Mouse (Mus musculus): Measurements from ENCODE around the gene Wipf2. TPM values are rescaled to one million over a fixed set of nuclear protein-coding genes. Genes with fewer than 3 reads are reported as not detected.
A peak's percentile ranks its signal among the peaks of the same experiment; 100 is the strongest.

The Wipf2 gene
- polyA plus RNA-seq, 1 experiment from 2014 or later = 5.2 TPM

DNA sequence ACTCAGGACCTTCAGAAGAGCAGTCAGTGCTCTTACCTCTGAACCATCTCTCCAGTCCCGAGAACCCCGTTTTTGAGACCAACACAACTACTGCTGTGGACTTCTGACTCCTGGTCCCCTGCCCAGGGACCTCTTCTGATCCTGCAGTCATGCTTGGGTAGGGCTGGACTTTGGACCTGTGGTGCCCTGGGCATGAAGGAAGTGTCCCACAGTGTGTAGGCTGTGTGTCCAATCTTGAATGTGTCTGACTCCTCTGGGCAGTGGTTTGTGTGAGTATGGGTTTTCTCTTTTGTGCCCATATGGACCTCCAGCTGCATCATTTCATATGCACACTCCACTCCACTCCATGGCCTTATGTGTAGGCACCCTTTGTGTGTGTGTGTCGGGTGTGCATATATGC lies 71.7 kb downstream of the Wipf2 start:
- H3K4me2 ChIP-seq = no peak overlapping the region
- no peaks in the 10 kb centered on the region for H3K9me3 ChIP-seq (replicated peaks)
- no peaks in the 10 kb centered on the region for H3K27me3 ChIP-seq
- H3K4me1 ChIP-seq = peaks cover 91% of the 10 kb centered on the region
- WGBS = 83% methylated on average over 3 of the region's 3 CpGs
- 0 out of 2 replicates have a peak overlapping the region, but pooled peaks have one; percentile 6 for H3K27ac ChIP-seq
- H3K36me3 ChIP-seq = no peaks in the 10 kb centered on the region
- ATAC-seq (replicated peaks; ENCODE audit: low FRiP score) = no peak
- no peak overlapping the region for H3K9ac ChIP-seq
- H3K4me3 ChIP-seq (replicated peaks) = no peak overlapping the region

DNA sequence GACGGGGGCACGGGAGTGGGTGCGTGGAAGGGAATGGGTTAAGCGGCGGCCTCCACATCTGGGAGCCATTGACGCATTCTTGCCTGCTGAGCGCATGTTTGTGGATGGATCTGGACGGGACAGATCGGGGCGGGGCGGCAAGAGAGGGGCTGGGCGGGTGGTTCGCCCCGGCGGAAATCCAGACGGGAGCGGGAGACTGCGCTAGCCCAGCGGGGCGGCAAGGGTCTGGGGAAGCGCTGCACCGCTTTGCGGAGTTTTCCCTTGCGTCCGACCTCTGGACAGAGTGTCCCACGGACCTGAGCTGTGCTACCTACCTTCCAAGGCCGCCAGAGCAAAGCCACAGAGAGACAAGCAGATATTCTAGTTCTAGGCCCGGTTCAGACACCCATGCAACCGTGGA lies 72.7 kb downstream of the Wipf2 start:
- peak overlapping the region; percentile 86 for H3K4me2 ChIP-seq
- 0 out of 2 replicates have a peak, but pooled peaks have one; percentile 13 for ATAC-seq (replicated peaks; ENCODE audit: low FRiP score)
- peak overlapping the region; percentile 75 for H3K4me3 ChIP-seq (replicated peaks)
- peaks cover 91% of the 10 kb centered on the region for H3K4me1 ChIP-seq
- H3K27me3 ChIP-seq = no peaks in the 10 kb centered on the region
- WGBS = 1% methylated on average over 29 of the region's 29 CpGs
- no peaks in the 10 kb centered on the region for H3K36me3 ChIP-seq
- peak overlapping the region; percentile 96 for H3K27ac ChIP-seq
- no peaks in the 10 kb centered on the region for H3K9me3 ChIP-seq (replicated peaks)
- peak overlapping the region; percentile 50 for H3K9ac ChIP-seq

DNA sequence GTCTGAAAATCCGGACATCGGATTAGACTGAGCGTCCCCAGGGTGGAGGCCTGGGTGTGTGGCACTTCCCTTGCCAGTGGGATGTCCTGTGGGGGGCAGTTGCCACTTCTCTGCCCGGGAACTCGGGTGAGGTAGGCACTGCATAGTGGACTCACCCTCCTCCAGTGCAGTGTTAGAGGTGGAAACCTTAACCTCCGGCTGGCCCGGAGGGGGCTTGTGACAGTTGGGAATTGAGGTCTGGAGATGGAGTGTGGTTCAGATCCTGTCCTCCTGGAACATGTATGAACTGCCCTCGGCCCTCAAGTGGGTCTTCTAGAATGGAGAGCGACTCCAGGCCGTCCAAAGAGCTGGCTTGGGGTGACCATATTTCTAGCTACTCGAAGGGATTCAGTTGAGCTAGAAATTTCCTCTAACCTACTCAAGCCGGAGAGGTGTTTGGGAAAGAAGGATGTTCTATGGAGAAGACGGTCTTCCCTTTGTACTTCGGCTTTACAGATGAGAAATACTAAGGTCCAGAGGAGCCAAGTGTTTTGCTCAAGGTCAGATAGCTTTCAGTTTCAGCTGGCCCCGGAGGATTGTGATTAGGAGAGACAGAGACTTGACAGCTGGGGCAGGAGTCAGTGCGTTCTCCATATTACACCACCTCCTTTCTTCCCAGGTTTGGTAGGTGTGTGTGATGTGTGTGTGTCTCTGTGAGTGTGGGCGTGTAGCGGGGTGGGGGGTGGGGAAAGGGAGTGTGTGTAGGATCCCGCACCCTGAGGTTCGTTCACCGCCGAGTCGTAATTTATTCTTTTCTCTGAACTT lies 73.4 kb downstream of the Wipf2 start:
- Histone ChIP-seq H3K4me1 (peaks cover 91% of the 10 kb centered on the region), H3K4me3 (replicated peaks) (peak overlapping the region; percentile 75)
- 0 out of 2 replicates have a peak, but pooled peaks have one; percentile 13 for ATAC-seq (replicated peaks; ENCODE audit: low FRiP score)

DNA sequence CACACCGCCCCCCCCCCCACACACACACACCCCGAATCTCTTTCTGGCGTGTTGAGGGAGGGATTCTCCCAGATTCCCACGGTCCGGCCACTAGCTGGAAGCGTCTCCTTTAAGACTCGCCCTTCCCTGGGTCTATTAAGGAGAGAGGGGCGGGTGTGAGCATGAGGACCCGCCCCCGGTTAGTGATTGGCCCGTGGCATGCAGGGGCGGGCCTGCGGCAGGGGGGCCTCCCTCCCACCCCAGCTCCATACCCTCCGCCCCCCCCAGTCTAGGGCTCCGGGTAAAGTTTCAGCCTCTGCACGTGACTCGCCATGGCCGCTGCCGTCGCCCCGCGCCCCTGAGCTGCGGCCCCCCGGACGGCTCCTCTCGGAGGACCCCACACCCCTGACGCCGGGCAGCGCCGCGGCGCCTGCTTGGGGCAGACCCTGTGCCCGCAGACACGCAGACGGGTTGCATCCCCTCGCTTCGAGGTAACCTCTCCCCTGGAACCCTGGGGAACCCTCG lies 74.0 kb downstream of the Wipf2 start:
- Histone ChIP-seq H3K4me3 (replicated peaks) (peak overlapping the region; percentile 75), H3K36me3 (no peaks in the 10 kb centered on the region), H3K9me3 (replicated peaks) (no peaks in the 10 kb centered on the region), H3K9ac (peak overlapping the region; percentile 75), H3K27me3 (no peaks in the 10 kb centered on the region), H3K27ac (peak overlapping the region; percentile 96), H3K4me1 (peaks cover 91% of the 10 kb centered on the region), H3K4me2 (peak overlapping the region; percentile 86)
- ATAC-seq (replicated peaks; ENCODE audit: low FRiP score) = peak; percentile 87
- WGBS = 1% methylated on average over 38 of the region's 38 CpGs

More for the DNA sequence above, 73.4 kb downstream of the Wipf2 start:
- Histone ChIP-seq H3K9me3 (replicated peaks) (no peaks in the 10 kb centered on the region), H3K27ac (peak overlapping the region; percentile 96), H3K9ac (peak overlapping the region; percentile 50), H3K4me2 (peak overlapping the region; percentile 86), H3K36me3 (no peaks in the 10 kb centered on the region), H3K27me3 (no peaks in the 10 kb centered on the region)
- WGBS = 2% methylated on average over 23 of the region's 23 CpGs

DNA sequence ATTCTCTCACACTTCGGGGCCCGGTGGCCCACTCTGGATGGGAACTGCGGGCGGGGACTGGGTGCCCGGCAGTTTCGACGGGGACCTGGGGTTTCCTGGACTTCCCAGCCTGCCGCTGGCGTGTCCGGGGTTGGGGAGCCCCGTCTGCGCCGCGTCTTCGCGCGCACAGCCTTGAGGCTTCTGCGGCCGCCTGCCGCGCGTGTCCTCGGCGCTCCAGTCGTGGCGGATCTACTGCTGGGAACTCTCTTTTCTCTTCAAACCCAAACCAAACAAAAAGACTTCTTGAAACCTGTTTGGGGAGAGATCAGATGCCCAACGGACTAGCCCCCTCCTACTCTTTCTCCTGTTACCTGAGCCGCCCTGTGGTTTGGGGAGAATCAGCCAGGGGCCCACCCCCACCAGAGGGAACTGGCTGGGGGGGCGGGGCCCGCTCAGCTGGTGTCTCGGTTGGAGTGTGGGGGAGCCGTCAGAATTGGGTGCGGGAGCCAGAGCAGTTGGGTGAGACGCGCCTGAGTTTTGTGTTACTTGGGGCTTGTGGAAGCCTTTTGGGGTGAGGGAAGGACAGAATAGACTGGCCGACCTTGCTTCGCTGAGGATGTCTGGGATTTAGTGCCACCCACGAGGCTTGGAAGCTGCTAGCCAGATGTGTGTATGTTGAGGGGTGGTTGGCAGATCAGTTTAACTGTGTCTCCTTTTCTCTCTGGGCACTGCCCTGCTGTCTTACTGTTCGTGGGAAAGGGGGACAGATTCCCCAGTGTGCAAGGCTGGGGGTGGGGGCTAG lies 74.7 kb downstream of the Wipf2 start:
- Histone ChIP-seq H3K4me3 (replicated peaks) (peak overlapping the region; percentile 75), H3K9ac (peak overlapping the region; percentile 75), H3K27me3 (no peaks in the 10 kb centered on the region), H3K9me3 (replicated peaks) (no peaks in the 10 kb centered on the region), H3K4me1 (peaks cover 91% of the 10 kb centered on the region), H3K27ac (peak overlapping the region; percentile 96), H3K36me3 (no peaks in the 10 kb centered on the region), H3K4me2 (peak overlapping the region; percentile 86)
- under 1% methylated on average over 39 of the region's 39 CpGs for WGBS
- peak; percentile 1; the same call in 1 of the 2 replicates for ATAC-seq (replicated peaks; ENCODE audit: low FRiP score)

DNA sequence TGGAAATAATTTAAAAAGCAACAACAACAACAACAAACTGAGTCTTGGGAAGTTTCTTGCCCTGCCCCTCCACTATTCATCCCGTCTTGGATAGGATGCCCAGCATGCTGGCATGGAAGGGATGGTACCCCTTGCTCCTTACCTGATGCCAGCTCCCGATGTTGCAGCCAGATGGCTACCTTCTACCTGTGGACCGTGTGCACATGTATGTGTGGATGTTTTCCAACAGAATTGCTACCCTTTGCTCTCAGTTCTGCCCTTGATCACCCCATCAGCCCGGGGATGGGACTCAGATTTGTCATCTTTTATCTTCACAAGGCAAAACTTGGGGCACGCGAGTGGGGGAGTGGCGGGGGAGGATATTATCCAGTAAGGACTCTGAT lies 75.3 kb downstream of the Wipf2 start:
- Histone ChIP-seq H3K9ac (peak overlapping the region; percentile 75), H3K4me2 (peak overlapping the region; percentile 86), H3K4me3 (replicated peaks) (peak overlapping the region; percentile 75), H3K27me3 (no peaks in the 10 kb centered on the region), H3K36me3 (no peaks in the 10 kb centered on the region), H3K4me1 (peaks cover 91% of the 10 kb centered on the region), H3K27ac (peak overlapping the region; percentile 96), H3K9me3 (replicated peaks) (no peaks in the 10 kb centered on the region)
- ATAC-seq (replicated peaks; ENCODE audit: low FRiP score) = no peak
- 37% methylated on average over 7 of the region's 7 CpGs for WGBS

DNA sequence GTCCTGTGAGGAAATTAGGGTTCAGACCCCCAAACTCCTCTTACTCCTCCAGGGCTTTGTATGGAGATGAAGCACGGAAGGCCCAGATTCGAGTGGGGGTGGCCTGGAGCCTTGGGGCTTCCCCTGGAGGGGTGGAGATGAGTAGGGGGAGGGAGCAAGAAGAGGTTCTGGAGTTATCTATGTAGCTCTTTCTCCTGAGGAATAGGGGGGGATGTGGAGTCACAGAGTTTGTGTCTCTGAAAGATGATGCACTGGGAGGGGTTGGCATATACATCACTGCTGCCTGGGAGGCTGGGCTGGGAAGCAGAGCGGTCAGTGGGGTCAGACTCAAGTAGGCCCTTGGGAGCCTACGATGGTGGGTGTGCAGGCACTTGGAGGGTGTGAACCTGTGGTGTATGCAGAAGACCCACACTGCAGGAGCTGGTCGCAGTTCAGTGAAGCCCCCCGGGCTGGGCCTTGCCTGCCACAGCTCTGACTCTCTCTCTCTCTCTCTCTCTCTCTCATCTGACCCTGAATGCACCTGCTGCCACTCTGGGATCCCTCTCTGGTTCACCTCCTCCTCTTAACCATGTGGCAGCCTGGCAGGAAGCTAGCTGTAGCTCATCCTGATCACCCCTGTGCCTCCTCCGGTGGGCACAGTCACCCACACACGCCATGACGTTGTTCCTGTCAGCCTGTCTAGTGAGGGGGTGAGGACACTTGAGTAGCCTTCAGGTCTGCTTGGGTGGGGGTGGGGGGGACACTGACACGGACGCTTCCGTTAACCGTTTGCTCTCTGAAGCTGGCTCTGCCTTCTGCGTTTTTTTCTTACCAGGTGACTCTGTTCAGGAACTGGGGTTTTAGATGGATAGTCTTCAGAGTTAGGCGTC lies 75.9 kb downstream of the Wipf2 start:
- peak overlapping the region; percentile 75 for H3K9ac ChIP-seq
- peak overlapping the region; percentile 86 for H3K4me2 ChIP-seq
- peaks cover 93% of the 10 kb centered on the region for H3K4me1 ChIP-seq
- ATAC-seq (replicated peaks; ENCODE audit: low FRiP score) = no peak
- H3K9me3 ChIP-seq (replicated peaks) = no peaks in the 10 kb centered on the region
- 23% methylated on average over 15 of the region's 15 CpGs for WGBS
- peak overlapping the region; percentile 75 for H3K4me3 ChIP-seq (replicated peaks)
- peak overlapping the region; percentile 98 for H3K27ac ChIP-seq
- no peaks in the 10 kb centered on the region for H3K27me3 ChIP-seq
- H3K36me3 ChIP-seq = no peaks in the 10 kb centered on the region

DNA sequence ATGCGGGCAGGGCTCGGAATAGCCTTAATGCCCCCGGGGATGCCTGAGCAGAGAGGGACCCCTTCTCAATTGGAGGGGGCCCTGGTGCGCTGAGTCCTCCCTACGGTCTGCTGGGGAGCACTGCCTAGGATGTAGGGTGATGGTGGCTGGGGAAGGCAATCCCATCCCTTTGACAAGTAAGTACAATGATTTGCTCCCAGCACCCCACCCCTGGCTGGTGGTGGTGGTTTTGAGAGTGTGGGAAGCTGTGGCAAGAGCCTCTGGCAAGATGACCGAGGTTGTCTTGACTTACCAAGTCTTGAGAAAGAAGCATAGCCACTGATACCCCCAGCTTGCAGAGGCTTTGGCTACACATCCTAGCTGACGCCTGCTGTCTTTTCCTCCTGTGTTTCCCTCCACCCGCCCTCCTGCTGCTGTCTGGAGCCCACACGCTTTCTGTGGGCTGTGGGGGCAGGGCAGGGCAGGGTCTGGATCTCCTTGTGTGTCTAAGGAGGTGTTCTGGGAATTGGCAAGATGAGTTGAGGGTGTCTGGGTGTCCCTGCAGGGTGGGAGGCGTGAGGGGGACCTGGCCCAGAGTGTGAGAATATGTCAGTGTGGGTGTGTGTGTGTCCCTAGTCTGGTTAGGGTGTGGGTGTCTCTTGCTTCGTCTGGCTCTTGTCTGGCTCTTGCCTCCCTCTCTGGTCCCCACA lies 76.7 kb downstream of the Wipf2 start:
- H3K9ac ChIP-seq = peak overlapping the region; percentile 75; the same call in 1 of the 2 replicates
- WGBS = 45% methylated on average over 11 of the region's 11 CpGs
- no peaks in the 10 kb centered on the region for H3K27me3 ChIP-seq
- H3K9me3 ChIP-seq (replicated peaks) = no peaks in the 10 kb centered on the region
- ATAC-seq (replicated peaks; ENCODE audit: low FRiP score) = no peak
- peak overlapping the region; percentile 98 for H3K27ac ChIP-seq
- peaks cover 94% of the 10 kb centered on the region for H3K4me1 ChIP-seq
- H3K4me3 ChIP-seq (replicated peaks) = peak overlapping the region; percentile 75
- H3K4me2 ChIP-seq = peak overlapping the region; percentile 86
- no peaks in the 10 kb centered on the region for H3K36me3 ChIP-seq

DNA sequence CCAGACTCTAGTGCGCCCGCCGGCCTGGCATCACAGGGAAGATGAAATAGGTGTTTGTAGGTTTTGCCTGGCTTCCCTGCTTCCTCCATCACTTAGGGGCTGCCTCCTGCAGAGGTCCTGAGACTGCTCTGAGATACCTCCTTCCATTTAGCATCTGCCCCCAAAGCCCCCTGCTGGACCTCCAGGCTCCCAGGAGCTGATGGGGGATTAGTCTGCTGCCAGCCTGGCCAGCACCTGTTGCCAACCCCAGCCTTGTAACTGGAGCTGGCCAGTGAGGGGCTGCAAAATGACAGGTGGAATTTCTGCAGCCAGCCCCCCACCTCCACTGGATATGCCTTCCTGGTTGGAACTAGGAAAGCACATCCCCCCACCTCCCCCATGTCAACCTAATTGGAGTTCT lies 77.3 kb downstream of the Wipf2 start:
- 29% methylated on average over 3 of the region's 3 CpGs for WGBS
- ATAC-seq (replicated peaks; ENCODE audit: low FRiP score) = no peak
- Histone ChIP-seq H3K9ac (peak overlapping the region; percentile 53), H3K27ac (peak overlapping the region; percentile 98), H3K27me3 (no peaks in the 10 kb centered on the region), H3K9me3 (replicated peaks) (no peaks in the 10 kb centered on the region), H3K4me3 (replicated peaks) (peak overlapping the region; percentile 75), H3K4me2 (peak overlapping the region; percentile 86), H3K36me3 (no peaks in the 10 kb centered on the region), H3K4me1 (peaks cover 95% of the 10 kb centered on the region)

DNA sequence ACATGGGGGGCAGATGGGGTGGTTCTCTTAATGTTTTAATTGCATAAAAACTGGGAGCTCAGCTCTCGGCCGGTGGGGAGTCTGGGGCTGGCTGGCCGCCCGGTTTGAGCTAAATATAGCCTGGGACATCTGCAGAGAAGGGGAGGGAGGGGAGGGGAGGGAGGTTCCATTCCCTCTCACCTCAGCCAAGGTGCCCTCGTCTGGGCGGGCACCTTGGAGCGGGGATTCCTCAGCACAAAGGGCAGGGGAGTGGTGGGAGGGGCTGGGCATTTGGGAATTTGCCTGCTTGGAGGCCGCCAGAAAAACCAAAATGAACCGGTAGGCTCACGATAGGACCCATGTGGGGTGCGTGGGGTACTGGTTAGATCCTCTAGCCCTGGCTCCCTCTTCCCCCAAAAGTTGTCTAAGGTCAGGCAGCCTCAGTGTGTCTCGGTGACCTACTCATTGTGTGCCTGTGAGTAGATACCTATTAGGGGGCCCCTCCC lies 77.9 kb downstream of the Wipf2 start:
- Histone ChIP-seq H3K36me3 (no peaks in the 10 kb centered on the region), H3K4me1 (peaks cover 94% of the 10 kb centered on the region), H3K27ac (peak overlapping the region; percentile 98), H3K9ac (peak overlapping the region; percentile 53), H3K27me3 (no peaks in the 10 kb centered on the region), H3K9me3 (replicated peaks) (no peaks in the 10 kb centered on the region), H3K4me2 (peak overlapping the region; percentile 86), H3K4me3 (replicated peaks) (peak overlapping the region; percentile 75)
- ATAC-seq (replicated peaks; ENCODE audit: low FRiP score) = no peak
- WGBS = 1% methylated on average over 12 of the region's 12 CpGs
